Mouse (Mus musculus) frontal cortex, postnatal 25 days (tissue): Measurements from ENCODE around the gene Taf1b.

Experiments used
- DNase-seq, 2 experiments: peaks; one replicate each; pipeline ENCODE4 v3.0.0; 2022; ENCODE audit warnings: low spot score in 2 of 2

The Taf1b gene

GRCm38 (mm10) chr12:24603266-24603665 lies 105.1 kb downstream of the Taf1b start:
- DNase-seq = peak; percentile 62 to 63

DNA sequence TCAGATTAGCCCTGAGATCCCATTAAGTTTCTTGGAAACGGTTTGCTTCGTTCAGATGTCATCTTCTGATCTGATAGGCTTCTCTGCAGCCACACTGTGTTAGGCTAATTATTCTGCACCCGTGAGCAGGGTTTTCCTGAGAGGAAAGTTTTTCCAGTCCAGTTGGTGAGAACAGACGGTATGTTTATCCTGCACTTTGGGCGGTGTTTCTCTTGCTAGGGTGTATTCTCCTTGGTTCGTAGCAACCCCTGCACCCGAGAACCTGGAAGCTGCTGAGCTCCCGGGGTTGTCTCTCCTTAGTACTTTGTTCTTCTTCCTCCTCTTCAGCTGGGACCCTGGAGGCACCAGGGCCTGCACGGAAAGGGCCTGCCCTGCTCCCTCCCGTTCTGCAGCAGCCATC lies 108.0 kb downstream of the Taf1b start:
- no peak for DNase-seq
